Mouse (Mus musculus) kidney, embryonic 16.5 days (tissue): ENCODE measurements around the gene Lsm2. TPM values are rescaled to one million over a fixed set of nuclear protein-coding genes. Genes with fewer than 3 reads are reported as not detected.
"Not testable (repeated sequence)": the region's sequence is repeated elsewhere in the genome, so short reads cannot be mapped to it uniquely, and the experiment has no call there.

Experiments used
- ATAC-seq: fragments of 200-750 bp; cut with Nextera tagmentation; 2 replicates; pipeline ENCODE4 v1.8.0; 2017; ENCODE audit warnings: moderate TSS enrichment; ENCODE audit not compliant: low FRiP score, low TSS enrichment
- H3K27ac ChIP-seq: fragments of 300-500 bp; sonication (generic); 2 replicates; pipeline ENCODE4 v1.5.1; 2014; ENCODE audit warnings: low read length
- H3K27me3 ChIP-seq: fragments of 300-500 bp; sonication (generic); 2 replicates; pipeline ENCODE4 v1.6.1; 2014; ENCODE audit warnings: low read length, control low read depth, mixed read lengths; ENCODE audit not compliant: insufficient read depth
- H3K36me3 ChIP-seq: fragments of 300-500 bp; sonication (generic); 2 replicates; pipeline ENCODE4 v1.6.1; 2014; ENCODE audit warnings: low read length, control low read depth, mixed read lengths; ENCODE audit not compliant: insufficient read depth
- H3K4me1 ChIP-seq: fragments of 300-500 bp; sonication (generic); 2 replicates; pipeline ENCODE4 v1.6.1; 2014; ENCODE audit warnings: low read length, control low read depth, mixed read lengths; ENCODE audit not compliant: insufficient read depth
- H3K4me2 ChIP-seq: fragments of 300-500 bp; sonication (generic); replicated peaks from 2 replicates; pipeline ENCODE4 v1.6.1; 2014; ENCODE audit warnings: low read depth, low read length
- H3K4me3 ChIP-seq: fragments of 300-500 bp; sonication (generic); 2 replicates; pipeline ENCODE4 v1.5.1; 2014; ENCODE audit warnings: mild to moderate bottlenecking, low read length
- H3K9ac ChIP-seq: fragments of 300-500 bp; sonication (generic); replicated peaks from 2 replicates; pipeline ENCODE4 v1.6.1; 2014; ENCODE audit warnings: low read length
- H3K9me3 ChIP-seq: fragments of 300-500 bp; sonication (generic); 2 replicates; pipeline ENCODE4 v1.6.1; 2016; ENCODE audit warnings: low read length, control low read depth
- WGBS: fragments of 180-500 bp; shearing (Covaris S2); extraction: QIAGEN DNeasy Blood & Tissue Kit; methylation state at CpG from one replicate; pipeline ENCODE4 v1.1.7; 2014; 5-methylcytosine and 5-hydroxymethylcytosine counted together
- polyA plus RNA-seq: library from polyadenylated mRNA; unstranded; fragments of >200 nt; fragmentation: Nextera tagmentation; extraction: Ambion mirVana; gene quantifications from 2 replicates; pipeline ENCODE4 v1.2.1, GENCODE M21; 2015

Gene Lsm2
- polyA plus RNA-seq, 1 experiment from 2014 or later = 206 TPM

GRCm38 (mm10) chr17:34962841-34963240 lies 18.8 kb upstream of the Lsm2 start:
- peaks cover 3% of the 10 kb centered on the region for H3K27me3 ChIP-seq
- no peak overlapping the region for H3K27ac ChIP-seq
- no peaks in the 10 kb centered on the region for H3K36me3 ChIP-seq
- WGBS = 63% methylated on average over 1 of the region's 1 CpGs
- no peak for ATAC-seq
- no peak overlapping the region for H3K9ac ChIP-seq
- H3K4me1 ChIP-seq = peaks cover 27% of the 10 kb centered on the region
- no peak overlapping the region for H3K4me2 ChIP-seq
- no peaks in the 10 kb centered on the region for H3K9me3 ChIP-seq
- H3K4me3 ChIP-seq = no peak overlapping the region

GRCm38 (mm10) chr17:34964640-34965049 lies 17.0 kb upstream of the Lsm2 start:
- H3K4me1 ChIP-seq = peaks cover 27% of the 10 kb centered on the region
- H3K9ac ChIP-seq = peak overlapping the region; percentile 39
- H3K27me3 ChIP-seq = peaks cover 21% of the 10 kb centered on the region
- peak overlapping the region; percentile 6; the same call in 1 of the 2 replicates for H3K27ac ChIP-seq
- ATAC-seq = 0 out of 2 replicates have a peak, but pooled peaks have one; percentile 24
- 8% methylated on average over 1 of the region's 1 CpGs for WGBS
- no peak overlapping the region for H3K4me2 ChIP-seq
- no peaks in the 10 kb centered on the region for H3K9me3 ChIP-seq
- H3K36me3 ChIP-seq = no peaks in the 10 kb centered on the region
- no peak overlapping the region for H3K4me3 ChIP-seq

GRCm38 (mm10) chr17:34965627-34966026 lies 16.0 kb upstream of the Lsm2 start:
- Histone ChIP-seq H3K27ac (no peak overlapping the region), H3K36me3 (no peaks in the 10 kb centered on the region), H3K4me2 (no peak overlapping the region), H3K4me3 (no peak overlapping the region), H3K27me3 (peaks cover 23% of the 10 kb centered on the region), H3K9ac (0 out of 2 replicates have a peak overlapping the region, but pooled peaks have one; percentile 31), H3K4me1 (peaks cover 19% of the 10 kb centered on the region), H3K9me3 (no peaks in the 10 kb centered on the region)
- ATAC-seq = no peak
- 58% methylated on average over 5 of the region's 5 CpGs for WGBS

GRCm38 (mm10) chr17:34969822-34970221 lies 11.8 kb upstream of the Lsm2 start, which contains the start of gene Gm20481:
TSS of gene Gm20481 (plus strand) at chr17:34969912.
- H3K4me3 ChIP-seq, H3K9me3 ChIP-seq, H3K9ac ChIP-seq, H3K4me1 ChIP-seq, H3K36me3 ChIP-seq, H3K4me2 ChIP-seq, H3K27ac ChIP-seq, ATAC-seq: not testable (repeated sequence)
- 68% methylated on average over 6 of the region's 11 CpGs for WGBS
- peaks cover 23% of the 10 kb centered on the region for H3K27me3 ChIP-seq

- not testable (repeated sequence) for H3K36me3 ChIP-seq, H3K4me2 ChIP-seq, H3K27ac ChIP-seq, H3K9me3 ChIP-seq, H3K4me3 ChIP-seq, H3K4me1 ChIP-seq, ATAC-seq, H3K9ac ChIP-seq
- peaks cover 23% of the 10 kb centered on the region for H3K27me3 ChIP-seq
- WGBS = 48% methylated on average over 20 of the region's 37 CpGs
Measured at GRCm38 (mm10) chr17:34970850-34971249, 10.8 kb upstream of the Lsm2 start.

GRCm38 (mm10) chr17:34971694-34972068 lies 10.0 kb upstream of the Lsm2 start:
- not testable (repeated sequence) for H3K36me3 ChIP-seq, H3K4me1 ChIP-seq, H3K27ac ChIP-seq, H3K9me3 ChIP-seq, H3K9ac ChIP-seq
- Histone ChIP-seq H3K4me2 (peak overlapping the region; percentile 84), H3K27me3 (peaks cover 23% of the 10 kb centered on the region), H3K4me3 (peak overlapping the region; percentile 47)
- peak; percentile 49; the same call in 1 of the 2 replicates for ATAC-seq
- 1% methylated on average over 23 of the region's 43 CpGs for WGBS

- peak; percentile 95 for ATAC-seq
- Histone ChIP-seq H3K4me3 (peak within 1 kb of the TSS; percentile 47), H3K27me3 (peaks cover 23% of the 10 kb centered on the region), H3K4me2 (peak within 1 kb of the TSS; percentile 84), H3K27ac (peak within 1 kb of the TSS; percentile 55), H3K9ac (peak within 1 kb of the TSS; percentile 54)
- H3K36me3 ChIP-seq, H3K4me1 ChIP-seq, H3K9me3 ChIP-seq: not testable (repeated sequence)
- under 1% methylated on average over 26 of the region's 33 CpGs for WGBS
Measured at GRCm38 (mm10) chr17:34972069-34972749, 9.5 kb upstream of the Lsm2 start, which contains the start of the genes Hspa1a and Hspa1l. TSS of gene Hspa1a (minus strand) at chr17:34972156. TSS of gene Hspa1l (plus strand) at chr17:34972703.

- H3K4me2 ChIP-seq = no peak overlapping the region
- no peaks in the 10 kb centered on the region for H3K9me3 ChIP-seq
- no peaks in the 10 kb centered on the region for H3K36me3 ChIP-seq
- H3K27ac ChIP-seq = no peak overlapping the region
- H3K27me3 ChIP-seq = no peaks in the 10 kb centered on the region
- H3K4me3 ChIP-seq = no peak overlapping the region
- no peak overlapping the region for H3K9ac ChIP-seq
- no peak for ATAC-seq
- WGBS = 76% methylated on average over 3 of the region's 3 CpGs
- H3K4me1 ChIP-seq = peaks cover 12% of the 10 kb centered on the region
Measured at GRCm38 (mm10) chr17:34975581-34976492, 5.8 kb upstream of the Lsm2 start.

GRCm38 (mm10) chr17:34977000-34977399 lies 4.7 kb upstream of the Lsm2 start:
- Histone ChIP-seq H3K4me2 (no peak overlapping the region), H3K36me3 (no peaks in the 10 kb centered on the region), H3K27ac (no peak overlapping the region), H3K4me3 (no peak overlapping the region), H3K27me3 (no peaks in the 10 kb centered on the region), H3K4me1 (peaks cover 16% of the 10 kb centered on the region), H3K9ac (no peak overlapping the region), H3K9me3 (no peaks in the 10 kb centered on the region)
- 90% methylated on average over 20 of the region's 20 CpGs for WGBS
- no peak for ATAC-seq
